Mouse (Mus musculus): ENCODE results near the gene Herc4. TPM values are rescaled to one million over a fixed set of nuclear protein-coding genes. Genes with fewer than 3 reads are reported as not detected.

The Herc4 gene
- polyA plus RNA-seq, 1 experiment from 2014 or later, result 27.0 TPM

DNA sequence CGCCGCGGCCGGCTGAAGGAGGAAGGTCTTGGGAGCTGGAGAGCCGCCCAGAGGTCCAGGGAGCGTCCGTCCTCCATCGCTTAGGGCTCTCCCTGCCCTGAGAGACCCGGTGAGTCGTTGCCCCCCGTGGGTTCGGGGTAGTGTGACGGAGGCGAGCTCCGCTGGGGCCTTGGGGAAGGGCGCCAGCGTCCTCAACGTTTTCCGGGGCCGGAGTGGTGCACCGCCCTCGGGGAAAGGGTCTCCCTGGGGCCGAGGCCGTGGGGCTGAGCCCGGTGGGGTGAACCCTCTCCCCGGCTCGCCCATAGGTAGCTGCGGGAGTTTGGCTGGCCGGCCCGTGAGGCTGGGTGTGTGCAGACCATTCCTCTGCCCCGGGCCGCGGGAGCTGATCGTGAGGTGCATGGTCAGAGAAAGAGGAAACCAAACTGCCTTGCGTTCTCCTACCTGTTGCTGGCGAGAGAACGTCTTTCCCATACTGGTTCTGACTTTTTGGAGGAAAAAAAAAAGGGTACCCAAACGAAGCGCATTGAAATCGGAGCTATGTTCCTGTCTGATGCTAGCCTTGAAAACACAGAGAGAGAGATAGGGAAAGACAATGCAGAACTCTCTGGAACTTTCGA, 553 bp downstream of the Herc4 start:
- Histone ChIP-seq H3K27me3 (ENCODE audit: insufficient read depth, low read length) (no peaks in the 10 kb centered on the region), H3K36me3 (ENCODE audit: insufficient read depth, low read length) (no peaks in the 10 kb centered on the region), H3K27ac (peak overlapping the region; percentile 98), H3K4me3 (replicated peaks; ENCODE audit: low read depth, low read length) (peak overlapping the region; percentile 90), H3K4me1 (replicated peaks; ENCODE audit: insufficient read depth, low read length) (peaks cover 9% of the 10 kb centered on the region; the same call in 1 of the 2 replicates), H3K9ac (ENCODE audit: low read depth, low read length) (peak overlapping the region; percentile 92), H3K4me2 (ENCODE audit: low read length) (peak overlapping the region; percentile 62), H3K9me3 (replicated peaks; ENCODE audit: low read length) (no peaks in the 10 kb centered on the region)
- WGBS, result under 1% methylated on average over 39 of the region's 41 CpGs
- peak; percentile 75 for ATAC-seq (replicated peaks; ENCODE audit: low FRiP score, low read depth)
- no peak for TF ChIP-seq CTCF (IDR thresholded peaks at IDR 0.05; ENCODE audit: low read depth)
- DNase-seq (ENCODE audit: low spot score), result peak; percentile 57

DNA sequence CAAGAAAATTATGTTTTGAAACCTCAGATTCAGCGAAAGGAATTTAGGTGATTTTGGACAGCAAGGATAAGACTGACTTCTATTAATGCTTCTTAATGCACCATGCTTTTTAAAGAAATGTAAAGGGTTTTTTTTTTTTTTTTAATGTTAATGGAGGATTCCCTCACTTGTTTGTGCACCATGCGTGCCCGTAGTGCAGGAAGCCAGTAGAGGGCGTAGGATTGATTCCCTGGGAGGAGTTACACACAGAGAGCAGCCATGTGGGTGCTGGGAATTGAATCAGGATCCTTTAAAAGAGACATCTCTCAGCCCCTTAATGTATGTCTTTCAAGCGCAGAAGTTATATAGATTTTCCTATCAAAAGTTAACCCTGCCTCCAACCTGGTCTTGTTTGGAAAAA, 1.1 kb downstream of the Herc4 start:
- H3K4me3 ChIP-seq (replicated peaks; ENCODE audit: low read depth, low read length), result peak overlapping the region; percentile 90
- DNase-seq (ENCODE audit: low spot score) (peak; percentile 67), ATAC-seq (replicated peaks; ENCODE audit: low FRiP score, low read depth) (no peak)
- WGBS, result 16% methylated on average over 5 of the region's 5 CpGs
- H3K27ac ChIP-seq, result peak overlapping the region; percentile 98
- TF ChIP-seq CTCF (IDR thresholded peaks at IDR 0.05; ENCODE audit: low read depth), result peak; percentile 52; the same call in 1 of the 2 replicates
- no peaks in the 10 kb centered on the region for H3K9me3 ChIP-seq (replicated peaks; ENCODE audit: low read length)
- peaks cover 9% of the 10 kb centered on the region; the same call in 1 of the 2 replicates for H3K4me1 ChIP-seq (replicated peaks; ENCODE audit: insufficient read depth, low read length)
- no peaks in the 10 kb centered on the region for H3K36me3 ChIP-seq (ENCODE audit: insufficient read depth, low read length)
- H3K9ac ChIP-seq (ENCODE audit: low read depth, low read length), result peak overlapping the region; percentile 92
- peak overlapping the region; percentile 62 for H3K4me2 ChIP-seq (ENCODE audit: low read length)
- H3K27me3 ChIP-seq (ENCODE audit: insufficient read depth, low read length), result no peaks in the 10 kb centered on the region

DNA sequence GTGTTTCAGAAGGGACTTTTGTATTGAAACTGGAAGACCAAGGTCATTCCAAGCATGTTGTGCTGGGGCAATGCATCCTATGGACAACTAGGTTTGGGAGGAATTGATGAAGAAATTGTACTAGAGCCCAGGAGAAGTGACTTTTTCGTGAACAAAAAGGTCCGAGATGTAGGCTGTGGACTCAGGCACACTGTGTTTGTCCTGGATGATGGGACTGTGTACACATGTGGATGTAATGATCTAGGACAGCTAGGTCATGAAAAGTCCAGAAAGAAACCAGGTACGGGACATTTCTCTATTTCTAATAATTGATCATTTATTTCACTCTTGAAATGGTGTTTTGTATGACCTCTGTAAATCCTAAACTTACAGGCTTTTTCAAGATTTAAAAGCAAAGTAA, 2.2 kb downstream of the Herc4 start:
- ATAC-seq (replicated peaks; ENCODE audit: low FRiP score, low read depth) (no peak), DNase-seq (ENCODE audit: low spot score) (no peak)
- Histone ChIP-seq H3K4me1 (replicated peaks; ENCODE audit: insufficient read depth, low read length) (peaks cover 9% of the 10 kb centered on the region; the same call in 1 of the 2 replicates), H3K36me3 (ENCODE audit: insufficient read depth, low read length) (0 out of 2 replicates have a peak, but pooled peaks cover 6% of the 10 kb centered on the region), H3K9me3 (replicated peaks; ENCODE audit: low read length) (no peaks in the 10 kb centered on the region), H3K27ac (no peak overlapping the region), H3K27me3 (ENCODE audit: insufficient read depth, low read length) (no peaks in the 10 kb centered on the region), H3K9ac (ENCODE audit: low read depth, low read length) (no peak overlapping the region), H3K4me2 (ENCODE audit: low read length) (no peak overlapping the region), H3K4me3 (replicated peaks; ENCODE audit: low read depth, low read length) (no peak overlapping the region)
- TF ChIP-seq CTCF (IDR thresholded peaks at IDR 0.05; ENCODE audit: low read depth), result no peak
- 98% methylated on average over 3 of the region's 3 CpGs for WGBS

DNA sequence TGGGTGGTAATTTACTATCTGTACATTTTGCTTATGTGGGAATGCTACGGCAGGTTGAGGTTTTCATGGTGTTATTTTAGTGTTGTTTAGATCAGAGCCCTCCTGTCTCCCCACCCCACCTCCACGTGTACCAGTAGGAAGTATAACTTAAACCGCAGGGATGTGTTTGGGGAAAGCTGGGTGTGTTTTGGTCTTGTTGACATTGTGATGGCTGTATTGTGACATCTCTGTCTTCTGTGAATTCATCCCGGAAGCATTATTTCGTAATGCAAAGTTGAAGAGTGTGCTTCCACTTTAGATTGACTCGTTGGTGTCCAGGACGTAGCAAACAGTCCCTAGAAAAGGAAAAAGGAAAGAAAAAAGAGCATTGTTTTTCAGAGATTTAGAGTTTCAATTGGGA, 3.8 kb downstream of the Herc4 start:
- no peak for ATAC-seq (replicated peaks; ENCODE audit: low FRiP score, low read depth)
- Histone ChIP-seq H3K9ac (ENCODE audit: low read depth, low read length) (no peak overlapping the region), H3K4me2 (ENCODE audit: low read length) (no peak overlapping the region), H3K9me3 (replicated peaks; ENCODE audit: low read length) (no peaks in the 10 kb centered on the region), H3K4me3 (replicated peaks; ENCODE audit: low read depth, low read length) (no peak overlapping the region), H3K27me3 (ENCODE audit: insufficient read depth, low read length) (no peaks in the 10 kb centered on the region), H3K4me1 (replicated peaks; ENCODE audit: insufficient read depth, low read length) (peaks cover 9% of the 10 kb centered on the region; the same call in 1 of the 2 replicates), H3K27ac (no peak overlapping the region), H3K36me3 (ENCODE audit: insufficient read depth, low read length) (0 out of 2 replicates have a peak, but pooled peaks cover 6% of the 10 kb centered on the region)
- DNase-seq (ENCODE audit: low spot score), result no peak
- 81% methylated on average over 7 of the region's 7 CpGs for WGBS
- TF ChIP-seq CTCF (IDR thresholded peaks at IDR 0.05; ENCODE audit: low read depth), result no peak

DNA sequence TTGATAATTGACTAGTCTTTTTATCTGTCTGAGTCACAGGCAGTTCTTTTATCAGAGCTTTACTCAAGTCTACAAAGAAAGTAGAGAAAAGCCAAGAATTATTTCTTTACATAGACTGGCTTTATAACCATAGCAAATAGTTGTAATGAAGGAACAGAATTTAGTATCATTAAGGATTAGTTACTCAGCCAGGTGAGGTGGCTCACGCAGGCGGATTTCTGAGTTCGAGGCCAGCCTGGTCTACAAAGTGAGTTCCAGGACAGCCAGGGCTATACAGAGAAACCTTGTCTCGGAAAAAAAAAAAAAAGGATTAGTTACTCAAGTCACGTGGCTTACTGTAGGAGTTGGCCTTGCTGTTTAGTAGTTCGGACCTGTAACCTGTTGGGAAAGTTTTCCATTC, 4.8 kb downstream of the Herc4 start:
- DNase-seq (ENCODE audit: low spot score), result no peak
- Histone ChIP-seq H3K4me2 (ENCODE audit: low read length) (no peak overlapping the region), H3K36me3 (ENCODE audit: insufficient read depth, low read length) (0 out of 2 replicates have a peak, but pooled peaks cover 9% of the 10 kb centered on the region), H3K27me3 (ENCODE audit: insufficient read depth, low read length) (no peaks in the 10 kb centered on the region), H3K9ac (ENCODE audit: low read depth, low read length) (no peak overlapping the region), H3K4me1 (replicated peaks; ENCODE audit: insufficient read depth, low read length) (0 out of 2 replicates have a peak, but pooled peaks cover 3% of the 10 kb centered on the region), H3K27ac (no peak overlapping the region), H3K9me3 (replicated peaks; ENCODE audit: low read length) (no peaks in the 10 kb centered on the region), H3K4me3 (replicated peaks; ENCODE audit: low read depth, low read length) (no peak overlapping the region)
- 95% methylated on average over 6 of the region's 6 CpGs for WGBS
- no peak for ATAC-seq (replicated peaks; ENCODE audit: low FRiP score, low read depth)
- TF ChIP-seq CTCF (IDR thresholded peaks at IDR 0.05; ENCODE audit: low read depth), result no peak

DNA sequence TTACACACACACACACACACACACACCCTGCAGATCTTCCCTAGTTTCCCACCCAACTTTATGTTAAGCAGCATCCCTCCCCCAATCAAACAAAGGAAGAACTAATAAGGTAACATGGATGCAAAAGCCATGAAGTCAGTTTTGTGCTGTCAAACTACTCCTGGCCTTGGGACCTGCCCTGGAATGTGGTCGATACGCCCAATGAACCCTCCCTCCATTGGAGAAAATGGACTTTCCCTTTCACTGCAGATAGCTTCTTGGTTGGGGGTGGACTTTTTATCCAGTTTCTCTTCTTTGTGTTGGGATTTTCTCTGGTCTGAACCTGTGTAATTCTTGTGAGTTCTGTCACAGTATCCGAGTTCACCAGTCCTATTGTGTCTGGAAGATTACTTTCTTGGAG, 15.1 kb downstream of the Herc4 start:
- no peaks in the 10 kb centered on the region for H3K36me3 ChIP-seq (ENCODE audit: insufficient read depth, low read length)
- H3K27me3 ChIP-seq (ENCODE audit: insufficient read depth, low read length), result no peaks in the 10 kb centered on the region
- 64% methylated on average over 3 of the region's 3 CpGs for WGBS
- no peaks in the 10 kb centered on the region for H3K9me3 ChIP-seq (replicated peaks; ENCODE audit: low read length)
- no peaks in the 10 kb centered on the region for H3K4me1 ChIP-seq (replicated peaks; ENCODE audit: insufficient read depth, low read length)
- no peak overlapping the region for H3K9ac ChIP-seq (ENCODE audit: low read depth, low read length)
- no peak overlapping the region for H3K4me3 ChIP-seq (replicated peaks; ENCODE audit: low read depth, low read length)
- peak; percentile 10 for DNase-seq (ENCODE audit: low spot score)
- H3K4me2 ChIP-seq (ENCODE audit: low read length), result no peak overlapping the region
- no peak overlapping the region for H3K27ac ChIP-seq
- no peak for TF ChIP-seq CTCF (IDR thresholded peaks at IDR 0.05; ENCODE audit: low read depth)
- no peak for ATAC-seq (replicated peaks; ENCODE audit: low FRiP score, low read depth)

All from kidney, postnatal 0 days (tissue).